Mouse (Mus musculus) stomach, embryonic 16.5 days (tissue): ENCODE results near the gene Gm16181. TPM values are rescaled to one million over a fixed set of nuclear protein-coding genes. Genes with fewer than 3 reads are reported as not detected.

Experiments used
- ATAC-seq: fragments of 200-750 bp; cut with Nextera tagmentation; 2 replicates; pipeline ENCODE4 v1.8.0; 2017; ENCODE audit warnings: moderate number of reproducible peaks, moderate TSS enrichment; ENCODE audit not compliant: insufficient read depth, low FRiP score
- H3K27ac ChIP-seq: fragments of 300-500 bp; sonication (generic); 2 replicates; pipeline ENCODE4 v1.5.1; 2014; ENCODE audit warnings: low read length
- H3K27me3 ChIP-seq: fragments of 300-500 bp; sonication (generic); 2 replicates; pipeline ENCODE4 v1.6.1; 2014; ENCODE audit warnings: low read length, control low read depth, mixed read lengths; ENCODE audit not compliant: control insufficient read depth, insufficient read depth
- H3K36me3 ChIP-seq: fragments of 300-500 bp; sonication (generic); 2 replicates; pipeline ENCODE4 v1.6.1; 2014; ENCODE audit warnings: low read length; ENCODE audit not compliant: control insufficient read depth, insufficient read depth
- H3K4me1 ChIP-seq: fragments of 300-500 bp; sonication (generic); 2 replicates; pipeline ENCODE4 v1.6.1; 2014; ENCODE audit warnings: low read length, control low read depth, mixed read lengths; ENCODE audit not compliant: control insufficient read depth, insufficient read depth
- H3K4me2 ChIP-seq: fragments of 300-500 bp; sonication (generic); 2 replicates; pipeline ENCODE4 v1.6.1; 2014; ENCODE audit warnings: low read depth, low read length, mixed read lengths
- H3K4me3 ChIP-seq: fragments of 300-500 bp; sonication (generic); replicated peaks from 2 replicates; pipeline ENCODE4 v1.5.1; 2014; ENCODE audit warnings: mild to moderate bottlenecking, low read length
- H3K9ac ChIP-seq: fragments of 300-500 bp; sonication (generic); 2 replicates; pipeline ENCODE4 v1.6.1; 2014; ENCODE audit warnings: low read length
- H3K9me3 ChIP-seq: fragments of 300-500 bp; sonication (generic); replicated peaks from 2 replicates; pipeline ENCODE4 v1.6.1; 2016; ENCODE audit warnings: low read length, control low read depth; ENCODE audit not compliant: control insufficient read depth
- WGBS: fragments of 180-500 bp; shearing (Covaris S2); extraction: QIAGEN DNeasy Blood & Tissue Kit; methylation state at CpG from one replicate; pipeline ENCODE4 v1.1.7; 2014; 5-methylcytosine and 5-hydroxymethylcytosine counted together
- polyA plus RNA-seq: library from polyadenylated mRNA; unstranded; fragments of >200 nt; fragmentation: Nextera tagmentation; extraction: Ambion mirVana; gene quantifications from 2 replicates; pipeline ENCODE4 v1.2.1, GENCODE M21; 2015

The Gm16181 gene
- polyA plus RNA-seq, 1 experiment from 2014 or later, result 0.27 TPM

DNA sequence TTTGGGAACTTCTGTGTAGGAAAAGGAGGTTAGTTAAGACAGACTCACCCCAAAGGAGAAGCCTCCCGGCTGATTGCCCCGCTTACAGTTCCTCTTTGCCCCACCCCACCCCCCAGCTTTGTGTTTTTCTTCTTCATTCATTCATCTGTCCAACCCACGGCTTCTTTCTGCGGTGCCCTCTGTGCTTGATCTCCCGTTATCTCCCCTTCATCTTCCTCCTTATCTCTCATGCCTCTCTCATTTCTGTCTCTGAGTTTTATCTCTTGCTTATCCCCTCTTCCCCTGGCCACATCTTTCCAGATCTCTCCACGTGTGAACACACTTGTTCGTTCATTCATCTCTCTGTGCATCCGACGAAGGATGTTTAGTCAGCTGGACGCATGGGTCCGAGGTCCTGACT, 19.5 kb upstream of the Gm16181 start:
- H3K9ac ChIP-seq, result no peak overlapping the region
- H3K4me3 ChIP-seq, result no peak overlapping the region; the same call in 1 of the 2 replicates
- no peaks in the 10 kb centered on the region for H3K36me3 ChIP-seq
- no peaks in the 10 kb centered on the region for H3K4me1 ChIP-seq
- H3K27me3 ChIP-seq, result peaks cover 20% of the 10 kb centered on the region
- WGBS, result 58% methylated on average over 11 of the region's 11 CpGs
- no peaks in the 10 kb centered on the region for H3K9me3 ChIP-seq
- no peak overlapping the region for H3K27ac ChIP-seq
- ATAC-seq, result no peak
- H3K4me2 ChIP-seq, result no peak overlapping the region; the same call in 1 of the 2 replicates

- H3K27ac ChIP-seq, result no peak within 1 kb of the TSS
- 30% methylated on average over 13 of the region's 13 CpGs for WGBS
- peaks cover 20% of the 10 kb centered on the region for H3K27me3 ChIP-seq
- no peak within 1 kb of the TSS; the same call in 1 of the 2 replicates for H3K4me3 ChIP-seq
- no peaks in the 10 kb centered on the region for H3K9me3 ChIP-seq
- no peaks in the 10 kb centered on the region for H3K36me3 ChIP-seq
- H3K9ac ChIP-seq, result no peak within 1 kb of the TSS
- H3K4me2 ChIP-seq, result no peak within 1 kb of the TSS; the same call in 1 of the 2 replicates
- no peak; the same call in 1 of the 2 replicates for ATAC-seq
- no peaks in the 10 kb centered on the region for H3K4me1 ChIP-seq
Measured at GRCm38 (mm10) chr17:35201787-35202186, 18.8 kb upstream of the Gm16181 start, which contains the start of gene Tnf. Gene Tnf (minus strand): TSS chr17:35202007.

DNA sequence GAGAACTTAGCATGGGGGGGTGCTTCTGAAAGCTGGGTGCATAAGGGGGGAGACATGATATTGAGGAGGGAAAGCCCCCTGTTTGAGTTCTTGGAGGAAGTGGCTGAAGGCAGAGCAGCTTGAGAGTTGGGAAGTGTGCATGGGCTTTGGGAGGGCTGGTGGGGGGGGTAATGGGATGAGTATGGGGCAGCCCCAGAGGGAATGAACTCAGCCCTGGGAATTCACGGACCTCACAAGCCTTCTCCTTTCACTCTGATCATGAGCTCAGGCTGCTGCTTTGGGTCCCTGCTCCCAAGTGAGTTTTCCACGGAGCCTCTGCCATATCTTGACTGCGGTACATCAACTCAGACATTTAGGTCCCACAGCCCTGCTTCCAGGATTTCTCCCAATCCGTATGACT, 18.2 kb upstream of the Gm16181 start:
- peaks cover 20% of the 10 kb centered on the region for H3K27me3 ChIP-seq
- H3K9me3 ChIP-seq, result no peaks in the 10 kb centered on the region
- no peak overlapping the region for H3K27ac ChIP-seq
- no peak overlapping the region for H3K4me2 ChIP-seq
- no peaks in the 10 kb centered on the region for H3K4me1 ChIP-seq
- no peak for ATAC-seq
- WGBS, result 74% methylated on average over 4 of the region's 4 CpGs
- H3K9ac ChIP-seq, result no peak overlapping the region
- no peaks in the 10 kb centered on the region for H3K36me3 ChIP-seq
- no peak overlapping the region for H3K4me3 ChIP-seq

DNA sequence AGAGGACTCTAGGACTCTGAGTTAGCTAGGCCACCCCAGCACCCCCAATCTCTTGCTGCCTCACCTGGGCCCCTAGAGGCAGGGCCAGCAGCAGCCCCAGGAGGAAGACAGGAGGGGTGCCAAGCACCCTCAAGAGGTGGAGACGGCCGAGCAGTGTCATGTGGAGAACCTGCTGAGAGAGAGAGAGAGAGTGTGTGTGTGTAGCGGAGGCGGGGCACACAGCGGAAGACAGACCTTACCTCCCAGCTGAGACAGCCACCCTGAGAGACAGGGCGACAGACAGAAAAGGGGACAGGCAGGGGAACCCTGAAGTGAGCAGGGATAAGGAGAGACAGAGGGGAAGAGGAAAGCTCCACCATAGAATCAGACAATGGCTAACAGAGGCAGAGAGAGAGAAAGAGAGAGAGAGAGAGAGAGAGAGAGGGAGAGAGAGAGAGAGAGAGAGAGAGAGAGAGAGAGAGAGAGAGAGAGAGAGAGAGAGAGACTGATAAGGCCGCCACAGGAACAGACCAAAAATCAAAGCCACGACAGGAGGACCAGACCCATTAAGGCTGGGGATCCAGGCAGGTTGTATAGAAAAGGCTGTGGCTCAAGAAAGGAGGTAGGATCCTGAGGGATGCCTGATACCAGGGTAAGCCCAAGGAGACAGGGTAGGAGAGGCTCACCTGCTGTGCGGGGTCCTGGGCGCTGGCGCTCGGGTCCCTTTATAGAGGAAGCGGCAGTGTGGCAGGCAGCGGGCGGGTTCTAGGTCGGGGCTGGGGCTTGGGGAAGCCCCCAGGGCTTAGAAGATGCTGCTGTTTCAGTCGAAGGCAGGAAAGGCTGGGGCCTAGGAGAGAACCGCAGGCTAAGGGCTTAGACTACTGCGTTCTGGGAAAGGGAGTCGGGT, 15.9 kb upstream of the Gm16181 start, which contains the start of gene Lta:
TSS of gene Lta (minus strand) at position 858 of the 886 bp plus-strand sequence.
- no peak within 1 kb of the TSS for H3K9ac ChIP-seq
- ATAC-seq, result no peak
- no peaks in the 10 kb centered on the region for H3K36me3 ChIP-seq
- H3K4me3 ChIP-seq, result no peak within 1 kb of the TSS
- H3K27me3 ChIP-seq, result peaks cover 20% of the 10 kb centered on the region
- WGBS, result 35% methylated on average over 20 of the region's 20 CpGs
- H3K27ac ChIP-seq, result no peak within 1 kb of the TSS
- no peak within 1 kb of the TSS for H3K4me2 ChIP-seq
- H3K4me1 ChIP-seq, result no peaks in the 10 kb centered on the region
- no peaks in the 10 kb centered on the region for H3K9me3 ChIP-seq

- H3K4me2 ChIP-seq, result no peak overlapping the region
- no peaks in the 10 kb centered on the region for H3K4me1 ChIP-seq
- peaks cover 20% of the 10 kb centered on the region for H3K27me3 ChIP-seq
- no peak overlapping the region for H3K27ac ChIP-seq
- H3K9me3 ChIP-seq, result no peaks in the 10 kb centered on the region
- no peak overlapping the region for H3K4me3 ChIP-seq
- 45% methylated on average over 10 of the region's 10 CpGs for WGBS
- ATAC-seq, result no peak
- H3K9ac ChIP-seq, result no peak overlapping the region
- no peaks in the 10 kb centered on the region for H3K36me3 ChIP-seq
Measured at GRCm38 (mm10) chr17:35205380-35205769, 15.3 kb upstream of the Gm16181 start.

GRCm38 (mm10) chr17:35209785-35210535, 10.7 kb upstream of the Gm16181 start:
- no peak for ATAC-seq
- Histone ChIP-seq H3K9ac (no peak overlapping the region), H3K27ac (no peak overlapping the region), H3K4me1 (no peaks in the 10 kb centered on the region), H3K27me3 (no peaks in the 10 kb centered on the region), H3K36me3 (no peaks in the 10 kb centered on the region), H3K4me2 (no peak overlapping the region), H3K9me3 (no peaks in the 10 kb centered on the region), H3K4me3 (no peak overlapping the region)
- WGBS, result 70% methylated on average over 12 of the region's 12 CpGs

GRCm38 (mm10) chr17:35210593-35210992, 10.0 kb upstream of the Gm16181 start:
- ATAC-seq, result peak; percentile 58; the same call in 1 of the 2 replicates
- Histone ChIP-seq H3K9me3 (no peaks in the 10 kb centered on the region), H3K27me3 (no peaks in the 10 kb centered on the region), H3K4me1 (no peaks in the 10 kb centered on the region), H3K27ac (0 out of 2 replicates have a peak overlapping the region, but pooled peaks have one; percentile 6), H3K4me3 (no peak overlapping the region), H3K36me3 (no peaks in the 10 kb centered on the region), H3K4me2 (no peak overlapping the region), H3K9ac (no peak overlapping the region)
- WGBS, result 48% methylated on average over 3 of the region's 3 CpGs

- H3K4me3 ChIP-seq, result no peak overlapping the region
- H3K4me2 ChIP-seq, result no peak overlapping the region
- ATAC-seq, result no peak
- H3K36me3 ChIP-seq, result no peaks in the 10 kb centered on the region
- WGBS, result 87% methylated on average over 5 of the region's 5 CpGs
- H3K9ac ChIP-seq, result no peak overlapping the region
- H3K4me1 ChIP-seq, result no peaks in the 10 kb centered on the region
- H3K27me3 ChIP-seq, result no peaks in the 10 kb centered on the region
- no peak overlapping the region for H3K27ac ChIP-seq
- no peaks in the 10 kb centered on the region for H3K9me3 ChIP-seq
Measured at GRCm38 (mm10) chr17:35213071-35213470, 7.6 kb upstream of the Gm16181 start.
